Comparison of ENCODE assay signal across 9 mouse cellular contexts in genomic region chr7:88343828-88344227, GRCm38 (mm10).
DNase-seq lines count a peak whose midpoint lies in the region; ATAC-seq and TF ChIP-seq lines count a peak whose summit lies in the region.
"Had no signal": no experiment of that assay in that cellular context is flagged by ENCODE, and none has a peak within 500 bp of the region (broad histone marks: within the 10 kb centered on the region; RNA-seq: fewer than 3 reads in every experiment).

No protein-coding gene starts in this region.

- H3K4me1 ChIP-seq in heart, postnatal 0 days (ENCODE audit: control insufficient read depth, insufficient read depth), result no peaks in the 10 kb centered on the region
- H3K4me1 ChIP-seq: lung, embryonic 15.5 days had no signal

- no peak overlapping the region for H3K27ac ChIP-seq in heart, postnatal 0 days (ENCODE audit: low read depth)
- H3K27ac ChIP-seq: lung, embryonic 15.5 days had no signal

- no peaks in the 10 kb centered on the region for H3K9me3 ChIP-seq in heart, postnatal 0 days (replicated peaks; ENCODE audit: control insufficient read depth, low read length)
- H3K9me3 ChIP-seq: lung, embryonic 15.5 days had no signal

- H3K4me3 ChIP-seq in heart, postnatal 0 days (ENCODE audit: low read depth, low read length), result no peak overlapping the region
- H3K4me3 ChIP-seq: lung, embryonic 15.5 days had no signal

- H3K27me3 ChIP-seq in heart, postnatal 0 days (ENCODE audit: control insufficient read depth, insufficient read depth, low read length), result no peaks in the 10 kb centered on the region
- H3K27me3 ChIP-seq: lung, embryonic 15.5 days had no signal

- H3K36me3 ChIP-seq in heart, postnatal 0 days (replicated peaks; ENCODE audit: control insufficient read depth, insufficient read depth, low read length), result no peaks in the 10 kb centered on the region
- H3K36me3 ChIP-seq: lung, embryonic 15.5 days had no signal

- DNase-seq in heart, postnatal 0 days (ENCODE audit: low spot score), result no peak
- no peak for DNase-seq in heart, adult 8-10 months (ENCODE audit: low spot score)
- DNase-seq in embryo, embryonic 9.5 days (ENCODE audit: extremely low spot score), result peak; percentile 8
- DNase-seq in lung, postnatal 25 days (ENCODE audit: low spot score), result peak; percentile 48
- no peak for DNase-seq in layer of hippocampus, adult 11-12 months (ENCODE audit: low spot score)
- DNase-seq in left cerebral cortex, adult 9 months (ENCODE audit: low spot score in 2 of 2), result no peak
- DNase-seq in layer of hippocampus, adult 18-20 months (ENCODE audit: low spot score in 2 of 2), result no peak

- H3K9ac ChIP-seq in heart, postnatal 0 days (replicated peaks; ENCODE audit: low read depth, low read length), result no peak overlapping the region
- H3K9ac ChIP-seq: lung, embryonic 15.5 days had no signal

- no peak for ATAC-seq in heart, postnatal 0 days (ENCODE audit: insufficient read depth, low read depth)
- ATAC-seq in CD4-positive, CD25-positive, alpha-beta regulatory T cell, adult 4 months, result peak; percentile 67

- peak; percentile 61 for TF ChIP-seq CTCF in heart, postnatal 0 days (IDR thresholded peaks at IDR 0.05; ENCODE audit: low read depth)

- H3K4me2 ChIP-seq in heart, postnatal 0 days (ENCODE audit: low read depth, low read length), result no peak overlapping the region
- H3K4me2 ChIP-seq: lung, embryonic 15.5 days had no signal

- no peak for TF ChIP-seq EP300 in heart, postnatal 0 days (IDR thresholded peaks at IDR 0.05; ENCODE audit: low read depth)

Comparison
In these comparisons a context has a peak if more than half of its experiments do, and no peak if none do; other contexts are left out.
1. DNase-seq: peak in embryo, embryonic 9.5 days (single experiment) and lung, postnatal 25 days (single experiment); none in heart, postnatal 0 days (single experiment), heart, adult 8-10 months (single experiment), layer of hippocampus, adult 11-12 months (single experiment), left cerebral cortex, adult 9 months (0 of 2) and layer of hippocampus, adult 18-20 months (0 of 2).